Mouse (Mus musculus): ENCODE data around the gene Tcaf1. TPM values are rescaled to one million over a fixed set of nuclear protein-coding genes. Genes with fewer than 3 reads are reported as not detected.

Tcaf1 gene
- polyA plus RNA-seq, 1 experiment from 2014 or later, result 202 TPM

- ATAC-seq (ENCODE audit: low FRiP score, low read depth), result 0 out of 2 replicates have a peak, but pooled peaks have one; percentile 40
- H3K9ac ChIP-seq, result no peak overlapping the region
- peaks cover 85% of the 10 kb centered on the region for H3K36me3 ChIP-seq
- H3K9me3 ChIP-seq, result no peaks in the 10 kb centered on the region
- no peak overlapping the region for H3K27ac ChIP-seq (replicated peaks)
- no peak overlapping the region for H3K4me2 ChIP-seq
- H3K4me3 ChIP-seq, result no peak overlapping the region
- no peaks in the 10 kb centered on the region for H3K4me1 ChIP-seq (replicated peaks)
- H3K27me3 ChIP-seq, result no peaks in the 10 kb centered on the region
- 99% methylated on average over 3 of the region's 3 CpGs for WGBS
Measured at GRCm38 (mm10) chr6:42676011-42676410, 33.9 kb downstream of the Tcaf1 start.

GRCm38 (mm10) chr6:42671767-42672166 is 38.1 kb downstream of the Tcaf1 start:
- ATAC-seq (ENCODE audit: low FRiP score, low read depth), result no peak
- no peaks in the 10 kb centered on the region for H3K27me3 ChIP-seq
- H3K4me2 ChIP-seq, result no peak overlapping the region
- 86% methylated on average over 1 of the region's 1 CpGs for WGBS
- no peaks in the 10 kb centered on the region for H3K9me3 ChIP-seq
- H3K4me3 ChIP-seq, result no peak overlapping the region
- no peak overlapping the region for H3K9ac ChIP-seq
- H3K4me1 ChIP-seq (replicated peaks), result no peaks in the 10 kb centered on the region
- H3K27ac ChIP-seq (replicated peaks), result no peak overlapping the region
- peaks cover 72% of the 10 kb centered on the region for H3K36me3 ChIP-seq

- H3K4me2 ChIP-seq, result no peak overlapping the region
- H3K4me3 ChIP-seq, result no peak overlapping the region
- H3K9ac ChIP-seq, result no peak overlapping the region
- H3K9me3 ChIP-seq, result no peaks in the 10 kb centered on the region
- peaks cover 31% of the 10 kb centered on the region for H3K36me3 ChIP-seq
- ATAC-seq (ENCODE audit: low FRiP score, low read depth), result no peak
- no peak overlapping the region for H3K27ac ChIP-seq (replicated peaks)
- H3K4me1 ChIP-seq (replicated peaks), result no peaks in the 10 kb centered on the region
- H3K27me3 ChIP-seq, result no peaks in the 10 kb centered on the region
- WGBS, result 97% methylated on average over 2 of the region's 2 CpGs
Measured at GRCm38 (mm10) chr6:42667722-42668121, 42.2 kb downstream of the Tcaf1 start.

- no peak for ATAC-seq (ENCODE audit: low FRiP score, low read depth)
- WGBS, result 48% methylated on average over 2 of the region's 2 CpGs
- Histone ChIP-seq H3K27ac (replicated peaks) (no peak overlapping the region), H3K4me1 (replicated peaks) (no peaks in the 10 kb centered on the region), H3K9ac (no peak overlapping the region), H3K27me3 (no peaks in the 10 kb centered on the region), H3K4me3 (no peak overlapping the region), H3K9me3 (no peaks in the 10 kb centered on the region), H3K36me3 (no peaks in the 10 kb centered on the region), H3K4me2 (no peak overlapping the region)
Measured at GRCm38 (mm10) chr6:42661739-42662138, 48.1 kb downstream of the Tcaf1 start.

GRCm38 (mm10) chr6:42644912-42645549 is 64.9 kb downstream of the Tcaf1 start, which contains the start of gene Tcaf2:
TSS of gene Tcaf2 (minus strand) at chr6:42645254.
- Histone ChIP-seq H3K4me1 (replicated peaks) (no peaks in the 10 kb centered on the region), H3K9me3 (no peaks in the 10 kb centered on the region), H3K9ac (0 out of 2 replicates have a peak within 1 kb of the TSS, but pooled peaks have one; percentile 21), H3K27ac (replicated peaks) (no peak within 1 kb of the TSS), H3K36me3 (no peaks in the 10 kb centered on the region), H3K4me2 (peak within 1 kb of the TSS; percentile 84), H3K27me3 (no peaks in the 10 kb centered on the region), H3K4me3 (peak within 1 kb of the TSS; percentile 46)
- peak; percentile 98 for ATAC-seq (ENCODE audit: low FRiP score, low read depth)
- under 1% methylated on average over 23 of the region's 23 CpGs for WGBS

- Histone ChIP-seq H3K9ac (no peak overlapping the region), H3K9me3 (no peaks in the 10 kb centered on the region), H3K4me1 (replicated peaks) (no peaks in the 10 kb centered on the region), H3K4me3 (no peak overlapping the region), H3K27me3 (no peaks in the 10 kb centered on the region), H3K27ac (replicated peaks) (no peak overlapping the region), H3K4me2 (no peak overlapping the region), H3K36me3 (no peaks in the 10 kb centered on the region)
- WGBS, result 77% methylated on average over 5 of the region's 5 CpGs
- ATAC-seq (ENCODE audit: low FRiP score, low read depth), result no peak
Measured at GRCm38 (mm10) chr6:42634393-42634792, 75.5 kb downstream of the Tcaf1 start.

GRCm38 (mm10) chr6:42631395-42631794 is 78.5 kb downstream of the Tcaf1 start:
- Histone ChIP-seq H3K36me3 (no peaks in the 10 kb centered on the region), H3K9ac (no peak overlapping the region), H3K27me3 (no peaks in the 10 kb centered on the region), H3K4me3 (no peak overlapping the region), H3K4me1 (replicated peaks) (no peaks in the 10 kb centered on the region), H3K4me2 (no peak overlapping the region), H3K9me3 (no peaks in the 10 kb centered on the region), H3K27ac (replicated peaks) (no peak overlapping the region)
- no peak for ATAC-seq (ENCODE audit: low FRiP score, low read depth)
- 76% methylated on average over 4 of the region's 4 CpGs for WGBS

Other genes with a start within 250 kb of the Tcaf1 start
- gene Olfr458, start 244.9 kb downstream of the Tcaf1 start, polyA plus RNA-seq (2015; fragmentation: Nextera tagmentation; extraction: Ambion mirVana), result 0.12 TPM in 1 of 2 replicates, not detected in the other
- gene Olfr457, start 233.8 kb downstream of the Tcaf1 start, polyA plus RNA-seq (2015; fragmentation: Nextera tagmentation; extraction: Ambion mirVana), result not detected in 2 replicates
- gene Olfr456, start 222.9 kb downstream of the Tcaf1 start, polyA plus RNA-seq (2015; fragmentation: Nextera tagmentation; extraction: Ambion mirVana), result not detected in 2 replicates
- not detected in 2 replicates for gene Olfr455, start 162.5 kb downstream of the Tcaf1 start, polyA plus RNA-seq (2015; fragmentation: Nextera tagmentation; extraction: Ambion mirVana)
- gene Tcaf3, start 112.4 kb downstream of the Tcaf1 start, polyA plus RNA-seq (2015; fragmentation: Nextera tagmentation; extraction: Ambion mirVana), result not detected in 2 replicates
- 2.4 and 3.1 TPM in 2 replicates for gene Tcaf2, start 64.8 kb downstream of the Tcaf1 start, polyA plus RNA-seq (2015; fragmentation: Nextera tagmentation; extraction: Ambion mirVana)
- gene Olfr453, start 29.3 kb upstream of the Tcaf1 start, polyA plus RNA-seq (2015; fragmentation: Nextera tagmentation; extraction: Ambion mirVana), result not detected in 2 replicates
- not detected in 2 replicates for gene Olfr38, start 46.3 kb upstream of the Tcaf1 start, polyA plus RNA-seq (2015; fragmentation: Nextera tagmentation; extraction: Ambion mirVana)
- gene Olfr452, start 75.0 kb upstream of the Tcaf1 start, polyA plus RNA-seq (2015; fragmentation: Nextera tagmentation; extraction: Ambion mirVana), result not detected in 2 replicates
- not detected in 2 replicates for gene Olfr450, start 101.9 kb upstream of the Tcaf1 start, polyA plus RNA-seq (2015; fragmentation: Nextera tagmentation; extraction: Ambion mirVana)
- not detected in 2 replicates for gene Olfr449, start 124.3 kb upstream of the Tcaf1 start, polyA plus RNA-seq (2015; fragmentation: Nextera tagmentation; extraction: Ambion mirVana)
- gene Olfr448, start 180.4 kb upstream of the Tcaf1 start, polyA plus RNA-seq (2015; fragmentation: Nextera tagmentation; extraction: Ambion mirVana), result not detected in 2 replicates
- not detected in 2 replicates for gene Olfr447, start 198.8 kb upstream of the Tcaf1 start, polyA plus RNA-seq (2015; fragmentation: Nextera tagmentation; extraction: Ambion mirVana)
- not detected in 2 replicates for gene Olfr446, start 211.3 kb upstream of the Tcaf1 start, polyA plus RNA-seq (2015; fragmentation: Nextera tagmentation; extraction: Ambion mirVana)
- gene Olfr444, start 239.0 kb upstream of the Tcaf1 start, polyA plus RNA-seq (2015; fragmentation: Nextera tagmentation; extraction: Ambion mirVana), result not detected in 2 replicates